Mouse (Mus musculus) bone marrow macrophage, adult 2 months (primary cell): ENCODE results near the gene Map3k7cl.

Experiments
- CTCF ChIP-seq: IDR thresholded peaks from 2 replicates; pipeline ENCODE4 v1.5.1; 2012; ENCODE audit warnings: low read depth, mild to moderate bottlenecking, low read length, moderate library complexity
- POLR2A ChIP-seq: IDR thresholded peaks from 2 replicates; pipeline ENCODE4 v1.6.1; 2012; ENCODE audit warnings: mild to moderate bottlenecking, low read depth, low read length, borderline replicate concordance

GRCm38 (mm10) chr16:87574160-87574559 lies 21.0 kb downstream of the Map3k7cl start:
- TF ChIP-seq CTCF, result no peak
- TF ChIP-seq POLR2A, result no peak
